Mouse (Mus musculus): Measurements from ENCODE around the gene Tfcp2. TPM values are rescaled to one million over a fixed set of nuclear protein-coding genes. Genes with fewer than 3 reads are reported as not detected.

Tfcp2 gene
- total RNA-seq, 2 experiments from 2014 or later = 2.1 to 13.7 TPM

GRCm38 (mm10) chr15:100452486-100452885, 99.3 kb downstream of the Tfcp2 start:
- ATAC-seq (replicated peaks; ENCODE audit: low FRiP score, poor library complexity, severe bottlenecking) = no peak

DNA sequence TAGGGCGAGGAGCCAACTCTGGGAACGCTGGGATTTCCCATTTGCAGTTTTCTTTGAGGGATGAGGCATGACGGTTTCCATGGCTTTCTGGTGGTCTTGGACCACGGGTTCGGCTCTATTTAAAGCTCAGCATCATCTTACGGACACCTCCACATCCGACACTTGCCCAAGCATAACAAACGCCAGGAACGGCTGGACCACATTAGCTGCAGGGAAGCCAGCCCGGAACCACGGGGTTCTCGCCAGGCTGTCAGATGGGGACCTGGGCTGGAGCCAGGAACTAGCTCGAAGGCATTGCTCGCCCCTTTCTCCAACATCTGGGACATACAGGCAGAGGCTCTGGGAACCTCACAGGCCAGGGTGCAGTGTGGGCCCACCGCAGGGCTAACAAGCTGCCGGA, 100.6 kb downstream of the Tfcp2 start:
- ATAC-seq (replicated peaks; ENCODE audit: low FRiP score, poor library complexity, severe bottlenecking) = no peak

- ATAC-seq (replicated peaks; ENCODE audit: low FRiP score, poor library complexity, severe bottlenecking) = 0 out of 2 replicates have a peak, but pooled peaks have one; percentile 37
These were observed 102.3 kb downstream of the Tfcp2 start for GRCm38 (mm10) chr15:100449495-100449894.

- no peak for ATAC-seq (replicated peaks; ENCODE audit: low FRiP score, poor library complexity, severe bottlenecking)
These were observed 103.2 kb downstream of the Tfcp2 start for GRCm38 (mm10) chr15:100448572-100448971.

Other genes with a start within 250 kb of the Tfcp2 start
- gene Mettl7a1, start 247.9 kb downstream of the Tfcp2 start, total RNA-seq (2015; ENCODE audit: low replicate concordance) = 95.7 and 125 TPM in 2 replicates
- gene Mettl7a1, start 247.9 kb downstream of the Tfcp2 start, total RNA-seq (2017; ENCODE audit: low replicate concordance) = 255 and 340 TPM in 2 replicates
- not detected in 2 replicates for gene Mettl7a3, start 217.1 kb downstream of the Tfcp2 start, total RNA-seq (2015; ENCODE audit: low replicate concordance)
- gene Mettl7a3, start 217.1 kb downstream of the Tfcp2 start, total RNA-seq (2017; ENCODE audit: low replicate concordance) = 0.42 TPM in 1 of 2 replicates, not detected in the other
- not detected in 2 replicates for gene Methig1, start 198.9 kb downstream of the Tfcp2 start, total RNA-seq (2015; ENCODE audit: low replicate concordance)
- gene Methig1, start 198.9 kb downstream of the Tfcp2 start, total RNA-seq (2017; ENCODE audit: low replicate concordance) = not detected in 2 replicates
- gene Mettl7a2, start 198.8 kb downstream of the Tfcp2 start, total RNA-seq (2015; ENCODE audit: low replicate concordance) = not detected in 2 replicates
- gene Mettl7a2, start 198.8 kb downstream of the Tfcp2 start, total RNA-seq (2017; ENCODE audit: low replicate concordance) = 0.56 TPM in 1 of 2 replicates, not detected in the other
- gene Higd1c, start 187.5 kb downstream of the Tfcp2 start, total RNA-seq (2015; ENCODE audit: low replicate concordance) = not detected in 2 replicates
- gene Higd1c, start 187.5 kb downstream of the Tfcp2 start, total RNA-seq (2017; ENCODE audit: low replicate concordance) = not detected in 2 replicates
- gene Gm5475, start 129.9 kb downstream of the Tfcp2 start, total RNA-seq (2015; ENCODE audit: low replicate concordance) = not detected in 2 replicates
- gene Gm5475, start 129.9 kb downstream of the Tfcp2 start, total RNA-seq (2017; ENCODE audit: low replicate concordance) = not detected in 2 replicates
- gene Slc11a2, start 126.9 kb downstream of the Tfcp2 start, total RNA-seq (2015; ENCODE audit: low replicate concordance) = 14.6 and 18.3 TPM in 2 replicates
- 20.1 and 23.8 TPM in 2 replicates for gene Slc11a2, start 126.9 kb downstream of the Tfcp2 start, total RNA-seq (2017; ENCODE audit: low replicate concordance)
- gene Letmd1, start 83.0 kb downstream of the Tfcp2 start, total RNA-seq (2015; ENCODE audit: low replicate concordance) = 4.4 and 4.8 TPM in 2 replicates
- gene Letmd1, start 83.0 kb downstream of the Tfcp2 start, total RNA-seq (2017; ENCODE audit: low replicate concordance) = 2.5 and 3.7 TPM in 2 replicates
- 0.21 TPM in 1 of 2 replicates, not detected in the other for gene Csrnp2, start 56.5 kb downstream of the Tfcp2 start, total RNA-seq (2015; ENCODE audit: low replicate concordance)
- 0.51 and 0.98 TPM in 2 replicates for gene Csrnp2, start 56.5 kb downstream of the Tfcp2 start, total RNA-seq (2017; ENCODE audit: low replicate concordance)
- 1.2 and 1.9 TPM in 2 replicates for gene Pou6f1, start 48.0 kb upstream of the Tfcp2 start, total RNA-seq (2015; ENCODE audit: low replicate concordance)
- 0.28 TPM in 1 of 2 replicates, not detected in the other for gene Pou6f1, start 48.0 kb upstream of the Tfcp2 start, total RNA-seq (2017; ENCODE audit: low replicate concordance)
- 183 and 206 TPM in 2 replicates for gene Dazap2, start 63.3 kb upstream of the Tfcp2 start, total RNA-seq (2015; ENCODE audit: low replicate concordance)
- 81.3 and 93.7 TPM in 2 replicates for gene Dazap2, start 63.3 kb upstream of the Tfcp2 start, total RNA-seq (2017; ENCODE audit: low replicate concordance)
- 3.8 and 4.8 TPM in 2 replicates for gene Smagp, start 84.9 kb upstream of the Tfcp2 start, total RNA-seq (2015; ENCODE audit: low replicate concordance)
- 0.84 and 1.0 TPM in 2 replicates for gene Smagp, start 84.9 kb upstream of the Tfcp2 start, total RNA-seq (2017; ENCODE audit: low replicate concordance)
- gene Bin2, start 117.5 kb upstream of the Tfcp2 start, total RNA-seq (2015; ENCODE audit: low replicate concordance) = 30.4 and 56.8 TPM in 2 replicates
- 32.1 and 37.9 TPM in 2 replicates for gene Bin2, start 117.5 kb upstream of the Tfcp2 start, total RNA-seq (2017; ENCODE audit: low replicate concordance)
- gene Cela1, start 135.9 kb upstream of the Tfcp2 start, total RNA-seq (2015; ENCODE audit: low replicate concordance) = 31.3 and 37.1 TPM in 2 replicates
- gene Cela1, start 135.9 kb upstream of the Tfcp2 start, total RNA-seq (2017; ENCODE audit: low replicate concordance) = 12.3 and 20.9 TPM in 2 replicates
- gene Galnt6, start 177.4 kb upstream of the Tfcp2 start, total RNA-seq (2015; ENCODE audit: low replicate concordance) = 3.6 and 4.0 TPM in 2 replicates
- 4.5 and 4.9 TPM in 2 replicates for gene Galnt6, start 177.4 kb upstream of the Tfcp2 start, total RNA-seq (2017; ENCODE audit: low replicate concordance)
- gene Slc4a8, start 209.7 kb upstream of the Tfcp2 start, total RNA-seq (2015; ENCODE audit: low replicate concordance) = under 0.01 and 1.3 TPM in 2 replicates
- gene Slc4a8, start 209.7 kb upstream of the Tfcp2 start, total RNA-seq (2017; ENCODE audit: low replicate concordance) = 0.09 and 0.42 TPM in 2 replicates

Measured in erythroblast, adult 5-6 weeks (primary cell).